Mouse (Mus musculus) layer of hippocampus, adult 11-12 months (tissue): ENCODE measurements at regions not wholly inside any gene's neighbourhood (a gene's known extent, or its start where the extent isn't known, plus 50 kb on each side); places are given as distances from the start of the nearest gene placed in this dataset.
A peak's percentile ranks its signal among the peaks of the same experiment; 100 is the strongest.
"Not testable (repeated sequence)": the region's sequence is repeated elsewhere in the genome, so short reads cannot be mapped to it uniquely, and the experiment has no call there.

Experiments used
- DNase-seq: peaks from one replicate; pipeline ENCODE4 v3.0.0; 2022; ENCODE audit warnings: low spot score

- DNase-seq, result no peak
These were observed 178.2 kb downstream of the Kcna4 start for GRCm38 (mm10) chr2:107468671-107469070.

DNA sequence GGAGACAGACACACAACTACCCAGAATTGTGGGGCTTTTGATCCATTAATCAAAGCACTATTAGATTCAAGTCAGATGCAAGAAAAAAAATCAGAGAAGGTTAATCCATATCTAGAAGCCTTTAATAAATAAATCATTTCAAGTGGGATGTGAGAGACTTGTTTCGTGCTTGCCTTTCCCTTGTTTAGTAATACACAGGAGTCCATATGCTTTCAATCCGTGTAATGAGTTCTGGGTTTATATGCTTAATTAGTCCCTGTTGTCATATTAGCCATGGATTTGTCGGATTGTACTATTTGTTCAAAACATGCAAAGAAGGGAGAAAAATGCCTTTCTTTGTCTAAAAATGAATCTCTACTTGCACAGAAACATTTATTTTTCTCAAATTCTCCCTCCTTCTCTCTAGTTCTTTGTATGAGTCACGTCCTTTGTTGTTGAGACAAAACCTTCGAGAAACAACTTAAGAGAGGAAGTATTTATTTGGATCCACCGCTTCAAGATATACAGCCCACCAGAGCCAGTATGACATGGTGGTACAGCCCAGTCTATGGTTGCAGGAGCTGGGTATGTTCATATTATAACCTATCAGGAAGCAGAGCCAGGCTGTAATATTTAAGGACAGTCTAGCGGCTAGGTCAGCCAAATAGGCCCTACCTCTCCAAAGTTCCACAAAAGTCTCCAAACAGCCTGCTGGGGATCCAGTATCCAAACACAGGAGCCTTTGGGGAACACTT, 213.4 kb downstream of the Kcna4 start:
- no peak for DNase-seq

DNA sequence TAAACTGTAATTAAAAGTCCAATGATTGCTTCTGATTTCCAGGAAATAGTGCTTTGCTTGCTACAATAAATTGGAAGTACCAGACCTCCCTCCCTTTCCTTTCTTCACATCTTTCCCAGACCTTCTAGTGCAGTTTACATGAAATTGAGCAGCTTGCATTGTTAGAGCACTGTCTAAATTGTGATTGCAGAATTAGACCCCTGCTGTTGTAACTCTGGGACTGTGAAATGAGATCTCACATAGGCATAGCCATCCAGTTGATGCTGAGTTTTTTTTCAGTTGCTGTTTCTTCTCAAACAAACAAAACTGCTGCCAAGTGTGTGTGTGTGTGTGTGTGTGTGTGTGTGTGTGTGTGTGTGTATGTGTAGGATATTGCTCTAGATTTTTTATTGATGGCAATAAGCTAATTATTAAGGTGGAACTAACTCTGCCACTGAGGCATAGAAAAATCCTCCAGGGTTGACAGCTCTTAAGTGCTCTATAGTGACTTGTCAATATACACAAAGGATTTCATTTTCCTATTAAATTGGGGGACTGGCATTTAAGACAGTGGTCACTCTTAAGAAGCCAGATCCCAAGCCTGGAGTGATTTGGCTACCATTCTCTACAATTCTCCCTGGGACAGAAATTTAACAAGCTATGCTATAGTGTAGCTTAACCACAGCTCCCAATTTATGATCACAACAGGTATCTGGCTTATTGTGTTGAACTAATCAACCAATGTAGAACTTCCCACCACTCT, 217.2 kb downstream of the Kcna4 start:
- DNase-seq, result no peak

DNA sequence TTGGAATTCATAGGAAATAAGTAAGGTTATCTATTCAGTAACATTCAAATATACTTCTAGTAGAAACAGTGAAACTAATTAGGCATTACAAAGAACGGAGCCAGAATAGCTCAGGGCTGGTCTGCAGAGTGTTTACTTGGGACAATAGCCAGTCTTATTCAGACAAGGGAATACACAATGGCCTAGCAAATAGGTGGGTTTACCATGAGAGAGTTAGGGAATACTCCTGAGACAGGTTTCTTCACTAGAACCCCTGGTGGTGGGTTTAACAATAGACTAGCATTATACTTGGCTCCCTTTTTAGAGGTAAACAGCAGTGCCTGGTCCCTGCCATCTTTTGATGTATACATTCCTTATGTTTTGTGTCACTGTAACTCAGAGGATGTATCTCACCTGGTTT, 225.0 kb downstream of the Kcna4 start:
- DNase-seq, result not testable (repeated sequence)

DNA sequence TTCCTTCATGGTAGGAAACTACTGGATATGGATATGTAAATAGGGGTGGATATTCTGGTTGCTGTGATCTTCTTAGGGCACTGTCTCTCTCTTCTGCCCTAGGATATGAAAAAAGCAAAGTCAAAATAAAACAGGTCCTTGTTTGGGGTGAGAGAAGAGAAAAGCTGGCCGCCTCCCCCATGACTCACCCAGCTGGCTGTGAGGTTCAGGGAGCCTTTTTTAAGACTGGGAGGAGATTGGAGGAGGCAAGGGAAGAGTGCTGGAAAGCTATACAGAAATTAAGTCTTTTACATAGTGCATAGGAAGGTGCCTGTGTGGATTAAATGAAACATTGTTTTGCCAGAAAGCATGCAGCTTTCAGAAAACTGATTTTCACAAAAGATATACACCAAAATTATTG, 227.7 kb downstream of the Kcna4 start:
- DNase-seq, result peak; percentile 9

- no peak for DNase-seq
These were observed 228.3 kb downstream of the Kcna4 start for GRCm38 (mm10) chr2:107518759-107519158.

DNA sequence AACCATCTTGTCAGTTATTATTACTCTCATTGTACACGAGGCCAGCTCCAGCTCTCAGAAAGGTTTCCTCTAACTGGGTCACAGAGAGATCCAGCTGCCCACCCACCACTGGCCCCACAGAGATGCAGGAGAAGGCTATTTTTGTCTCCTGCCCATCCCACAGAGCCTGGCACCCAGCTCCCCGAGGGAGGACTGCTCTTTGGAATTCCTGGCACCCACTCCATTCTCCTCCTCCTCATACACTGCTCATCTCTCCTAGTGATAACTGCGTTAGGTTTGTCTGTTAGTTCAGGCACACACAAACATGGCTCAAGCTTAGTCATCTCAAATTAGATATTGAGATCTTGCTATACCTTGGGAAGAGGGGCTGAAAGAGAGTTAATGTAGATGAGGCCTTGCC, 228.9 kb downstream of the Kcna4 start:
- DNase-seq, result peak; percentile 69

GRCm38 (mm10) chr2:107519761-107520160, 229.3 kb downstream of the Kcna4 start:
- DNase-seq, result peak; percentile 53

DNA sequence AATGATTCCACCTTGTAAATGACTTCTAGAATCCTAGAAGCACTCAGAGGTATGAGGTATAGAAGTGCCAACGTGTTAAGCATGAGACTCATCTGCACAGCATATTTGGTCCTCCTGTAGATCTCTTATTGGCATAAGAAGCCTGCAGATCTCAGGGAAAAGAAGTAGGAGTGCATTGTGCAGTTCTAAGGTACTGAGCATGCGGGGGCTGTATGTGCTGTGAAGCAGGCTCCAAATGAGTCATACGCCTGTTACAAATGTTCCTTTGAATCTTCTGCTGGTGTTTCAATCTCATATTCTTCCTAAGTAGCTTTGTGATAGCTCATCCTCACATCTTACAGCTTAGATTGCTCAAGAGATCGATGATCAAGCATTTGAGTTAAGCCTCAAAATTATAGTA, 252.7 kb downstream of the Kcna4 start:
- peak; percentile 57 for DNase-seq

GRCm38 (mm10) chr2:107552569-107552968, 262.1 kb downstream of the Kcna4 start:
- no peak for DNase-seq

DNA sequence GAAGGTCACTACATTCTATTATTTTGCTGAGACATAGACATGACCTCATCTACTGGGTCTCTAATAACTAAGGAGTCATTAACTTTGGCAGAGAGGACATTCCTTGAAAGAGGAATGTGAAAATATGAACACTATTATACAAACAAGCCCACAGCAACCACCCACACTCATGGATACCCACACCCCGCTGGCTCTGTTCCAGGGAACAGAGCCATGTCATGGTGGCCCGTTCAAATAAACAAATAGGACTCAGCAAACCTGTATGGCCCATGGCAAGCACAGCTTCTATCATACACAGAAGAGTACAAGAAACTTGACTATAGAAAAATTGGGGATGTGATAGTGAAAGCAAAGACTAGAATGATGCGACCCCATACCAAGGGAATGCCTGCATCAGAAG, 265.8 kb downstream of the Kcna4 start:
- no peak for DNase-seq

DNA sequence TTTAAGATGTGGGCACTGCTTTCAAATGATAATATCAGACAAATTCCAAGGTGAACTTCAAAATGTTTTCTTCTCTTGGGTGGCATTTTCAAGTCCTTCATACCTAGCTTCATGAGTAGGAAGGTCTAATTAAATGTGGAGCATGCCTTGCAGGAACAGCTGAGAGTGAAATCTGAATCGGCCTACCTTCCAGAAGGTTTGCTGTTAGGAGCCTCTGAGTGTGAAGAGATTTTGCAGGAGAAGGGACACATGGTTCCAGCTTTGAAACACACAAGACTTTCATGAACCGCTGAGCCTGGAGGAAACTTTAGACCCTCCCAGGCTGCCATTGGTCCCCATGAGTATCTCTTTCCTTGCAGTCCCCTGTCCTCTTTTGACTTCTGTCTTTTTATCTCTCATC, 279.2 kb downstream of the Kcna4 start:
- peak; percentile 9 for DNase-seq

- DNase-seq, result no peak
These were observed 319.6 kb downstream of the Kcna4 start for GRCm38 (mm10) chr2:107609872-107610559.

- DNase-seq, result no peak
These were observed 321.4 kb downstream of the Kcna4 start for GRCm38 (mm10) chr2:107611811-107612210.

DNA sequence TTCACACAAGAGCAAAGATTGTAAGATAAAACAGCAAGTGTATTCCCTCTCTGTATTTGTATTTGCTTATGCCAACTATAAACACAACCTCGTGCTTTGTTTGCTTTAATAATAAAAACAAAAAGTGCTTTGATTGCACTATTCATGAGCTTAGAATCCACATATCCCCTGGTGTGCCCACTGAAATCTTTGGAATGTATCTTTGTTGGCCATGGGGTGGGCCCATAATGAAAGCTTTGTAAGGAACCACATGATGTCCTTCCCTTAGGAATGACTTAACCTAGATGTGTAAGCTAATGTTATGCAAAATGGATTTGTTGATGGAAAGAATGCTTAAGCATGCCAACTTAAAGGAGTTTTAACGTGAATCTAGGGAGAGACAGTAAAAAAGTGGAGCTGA, 321.8 kb downstream of the Kcna4 start:
- no peak for DNase-seq

DNA sequence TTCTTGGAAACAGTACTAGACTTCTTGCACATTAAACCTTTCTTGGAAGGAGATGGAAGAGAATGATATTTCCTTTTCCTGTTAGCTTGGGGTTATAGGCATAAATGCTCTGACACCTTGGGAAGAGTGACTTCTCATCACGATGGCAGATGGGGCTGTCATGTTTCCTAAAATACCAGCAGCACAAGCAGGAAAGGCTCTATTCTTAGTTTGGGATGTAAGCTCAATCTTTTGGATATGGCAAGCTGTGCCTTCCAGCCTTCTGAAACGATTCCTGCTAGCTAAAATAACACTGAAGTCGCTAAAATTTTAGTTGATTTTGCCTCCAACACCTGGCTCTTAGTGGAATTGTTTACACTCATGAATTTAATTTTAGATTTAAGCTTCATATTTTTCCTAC, 324.3 kb downstream of the Kcna4 start:
- peak; percentile 20 for DNase-seq

- peak; percentile 27 for DNase-seq
These were observed 337.0 kb downstream of the Kcna4 start for GRCm38 (mm10) chr2:107627458-107627857.

GRCm38 (mm10) chr2:107659176-107659575, 368.7 kb downstream of the Kcna4 start:
- DNase-seq, result no peak
